Mouse (Mus musculus) heart, adult 2 months (tissue): ENCODE measurements around the gene Rnft2.

Experiments
- CTCF ChIP-seq: fragments of 200-600 bp; IDR thresholded peaks from 2 replicates; pipeline ENCODE4 v1.8.1; 2022; ENCODE audit warnings: antibody characterized with exemption, mild to moderate bottlenecking, moderate library complexity
- EP300 ChIP-seq: fragments of 200-500 bp; IDR thresholded peaks from 2 replicates; pipeline ENCODE4 v1.6.1; 2011; ENCODE audit warnings: low read depth, low read length, control low read depth; ENCODE audit not compliant: insufficient read depth

- TF ChIP-seq CTCF (no peak), EP300 (no peak)
Observed at GRCm38 (mm10) chr5:118147264-118147663, 97.7 kb downstream of the Rnft2 start.
